Mouse (Mus musculus) testis, adult 2 months (tissue): Measurements from ENCODE around the gene Bpifa6.

ENCODE experiments used
- CTCF ChIP-seq: fragments of 200-500 bp; IDR thresholded peaks from 2 replicates; pipeline ENCODE4 v1.5.1; 2012; ENCODE audit warnings: low read depth, mild to moderate bottlenecking, inconsistent platforms, low read length, moderate library complexity; ENCODE audit not compliant: control insufficient read depth, insufficient read depth, insufficient replicate concordance
- POLR2A ChIP-seq: fragments of 200-500 bp; IDR thresholded peaks from 2 replicates; pipeline ENCODE4 v1.6.1; 2012; ENCODE audit warnings: low read depth, mild to moderate bottlenecking, inconsistent platforms, low read length, moderate library complexity; ENCODE audit not compliant: control insufficient read depth

DNA sequence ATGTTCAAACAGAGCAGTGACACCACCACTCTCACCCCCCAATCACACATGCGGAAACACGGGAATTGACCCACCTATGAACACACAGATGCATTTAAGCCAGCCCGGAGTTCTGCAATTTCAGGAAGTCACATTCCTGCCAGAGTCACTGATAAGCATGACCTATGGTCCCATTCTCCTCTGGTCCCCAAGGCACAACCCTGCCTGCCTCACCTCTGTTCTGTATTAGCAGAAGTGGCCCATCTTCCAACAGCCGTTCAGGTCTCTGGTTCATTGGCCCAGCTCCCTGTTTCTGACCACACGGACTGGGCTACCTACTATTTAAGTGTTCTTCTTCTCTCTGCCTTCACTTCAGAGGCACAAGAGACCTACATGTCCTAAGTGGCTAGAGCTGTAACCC is at the start of gene Bpifa6:
- TF ChIP-seq CTCF: no peak
- TF ChIP-seq POLR2A: no peak
